Mouse (Mus musculus): ENCODE data around the gene Gm20388. TPM values are rescaled to one million over a fixed set of nuclear protein-coding genes. Genes with fewer than 3 reads are reported as not detected.

Gene Gm20388
- total RNA-seq, 2 experiments from 2014 or later: 4.4 to 7.8 TPM

DNA sequence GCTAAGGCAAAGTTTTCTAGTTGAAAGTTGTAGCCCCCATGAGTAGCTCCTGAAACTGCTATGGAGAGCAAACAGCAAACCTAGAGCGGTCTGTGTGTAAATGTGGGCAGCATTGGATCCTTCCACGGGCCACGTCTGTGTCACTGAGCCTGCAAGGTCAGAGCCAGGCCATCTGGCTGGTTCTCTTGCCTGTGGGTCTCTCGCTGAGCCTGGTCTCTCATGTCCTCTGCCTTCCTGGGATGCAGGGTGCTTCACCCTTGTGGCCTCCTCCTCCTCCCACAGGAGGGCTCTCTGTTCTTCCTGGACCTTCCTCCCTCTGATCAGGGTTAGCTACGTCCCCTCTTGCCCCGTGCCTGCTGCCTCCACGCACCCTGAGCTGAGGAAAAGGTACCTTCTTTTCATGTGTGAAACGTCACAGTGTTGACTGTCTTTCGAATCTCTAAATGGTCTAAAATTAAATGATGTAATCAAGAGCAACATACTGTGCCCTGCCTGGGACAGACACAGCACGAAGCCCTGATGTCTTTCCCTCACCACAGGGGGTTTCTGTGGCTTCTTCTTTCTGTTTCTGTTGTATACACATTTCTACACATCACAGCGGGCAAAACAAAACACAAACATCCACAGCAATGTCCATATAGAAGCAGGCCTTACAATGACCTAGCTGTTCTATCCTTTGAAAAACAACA lies 4373.1 kb downstream of the Gm20388 start:
- DNase-seq (ENCODE audit: low spot score in 2 of 2): no peak

DNA sequence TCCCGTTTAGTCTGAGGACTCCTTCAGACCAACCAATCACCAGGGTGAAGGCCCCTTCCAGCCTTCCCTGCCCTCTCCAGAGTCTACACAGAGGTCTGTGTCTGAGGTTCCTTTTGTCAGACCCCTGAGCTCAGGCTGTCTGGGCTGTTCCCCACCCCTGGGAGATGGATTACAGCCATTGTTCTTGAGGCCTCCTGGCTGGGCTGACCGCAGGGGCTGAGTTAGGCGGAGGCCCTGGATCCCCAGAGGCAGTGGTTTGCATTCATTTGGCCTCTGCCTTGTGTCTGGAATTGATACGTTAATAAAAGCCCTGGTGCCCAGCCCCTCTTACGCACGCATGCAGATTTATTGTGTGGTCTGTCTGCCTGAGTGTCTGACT lies 4373.7 kb downstream of the Gm20388 start:
- DNase-seq (ENCODE audit: low spot score in 2 of 2): no peak

DNA sequence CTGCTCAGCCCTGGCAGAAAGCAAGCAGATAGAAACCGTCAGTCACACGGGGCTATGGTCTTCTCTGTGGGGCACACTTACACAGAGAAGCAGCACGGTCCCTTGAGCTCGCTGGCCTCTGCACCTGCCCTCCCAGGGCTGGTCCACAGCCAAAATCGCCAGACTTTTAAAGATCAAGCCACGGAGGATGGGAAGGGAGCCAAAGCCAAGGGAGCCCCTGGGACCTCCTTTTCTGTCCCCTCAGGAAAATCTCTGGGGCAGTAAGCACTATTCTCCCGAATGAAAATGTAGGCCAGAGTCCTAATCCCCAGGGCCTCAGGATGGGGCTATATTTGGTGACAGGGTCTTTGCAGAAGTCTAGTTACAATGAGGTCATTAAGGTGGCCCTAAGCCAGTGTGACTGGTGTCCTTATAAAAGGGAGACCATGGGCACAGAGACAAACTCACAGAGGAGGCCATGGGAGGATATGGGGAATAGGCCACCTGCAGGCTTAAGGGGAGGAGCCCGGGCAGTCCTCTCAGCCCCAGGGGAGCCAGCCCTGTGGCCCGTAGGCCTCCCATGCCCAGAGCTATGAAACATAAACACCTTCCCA lies 4374.4 kb downstream of the Gm20388 start:
- no peak for DNase-seq (ENCODE audit: low spot score in 2 of 2)

DNA sequence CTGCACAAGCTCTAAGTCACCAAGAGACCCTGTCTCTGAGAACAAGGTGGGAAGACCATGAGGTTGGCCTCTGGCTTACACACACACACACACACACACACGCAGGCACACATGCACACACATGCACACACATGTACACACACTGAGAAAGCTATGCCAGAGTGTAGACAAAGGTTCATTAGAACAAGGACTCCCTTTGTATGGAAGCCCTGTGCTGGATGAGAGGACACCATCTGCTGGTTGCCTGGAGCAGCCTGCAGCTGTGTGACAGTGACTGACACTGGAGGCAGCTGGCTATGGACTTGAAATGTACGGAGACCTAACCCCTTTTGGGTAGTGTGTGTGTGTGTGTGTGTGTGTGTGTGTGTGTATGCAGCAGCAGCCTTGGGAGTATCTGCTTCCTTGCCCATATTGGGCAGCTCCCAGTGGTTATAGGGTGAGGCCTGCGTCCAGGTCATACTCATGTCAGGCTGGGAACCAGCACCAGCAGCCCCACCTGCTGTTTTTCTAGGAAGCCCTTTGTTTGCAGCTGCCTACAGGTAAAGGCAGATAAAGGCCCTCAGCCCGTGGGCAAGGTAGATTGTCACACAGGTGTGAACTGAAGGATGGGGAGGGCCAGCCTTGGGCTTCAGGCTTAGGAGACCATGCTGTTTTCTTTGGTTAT lies 4376.0 kb downstream of the Gm20388 start:
- DNase-seq (ENCODE audit: low spot score in 2 of 2): no peak

DNA sequence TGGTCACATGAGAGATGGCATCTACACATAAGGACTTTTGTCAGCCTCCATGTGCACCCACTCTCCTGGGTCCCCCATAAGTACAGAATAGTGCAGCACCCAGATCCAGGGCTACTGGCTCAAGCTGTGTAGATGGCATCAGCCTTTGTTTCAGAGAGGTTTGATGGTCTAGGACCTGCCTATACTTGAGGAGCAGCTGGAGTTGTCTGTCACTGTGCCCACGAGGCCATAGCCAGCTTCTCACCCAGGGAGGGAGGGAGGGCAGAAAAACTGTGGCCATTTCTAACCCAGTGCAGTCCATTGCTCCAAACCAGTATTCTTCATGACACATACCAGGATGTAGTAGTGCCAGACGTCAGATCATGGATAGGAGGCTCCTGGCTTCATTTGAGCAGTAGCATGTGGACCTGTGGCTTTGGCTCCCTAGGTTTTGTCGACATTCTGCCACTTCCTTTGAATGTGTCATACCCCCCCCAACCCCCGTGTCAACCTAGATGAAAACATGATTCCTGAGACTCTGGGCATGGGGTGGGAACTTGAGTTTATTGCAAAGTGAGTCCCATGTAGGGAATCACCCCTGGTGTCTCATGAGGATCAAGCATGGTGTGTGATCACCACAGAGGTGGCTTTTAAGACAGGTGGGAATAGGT lies 4377.7 kb downstream of the Gm20388 start:
- no peak for DNase-seq (ENCODE audit: low spot score in 2 of 2)

DNA sequence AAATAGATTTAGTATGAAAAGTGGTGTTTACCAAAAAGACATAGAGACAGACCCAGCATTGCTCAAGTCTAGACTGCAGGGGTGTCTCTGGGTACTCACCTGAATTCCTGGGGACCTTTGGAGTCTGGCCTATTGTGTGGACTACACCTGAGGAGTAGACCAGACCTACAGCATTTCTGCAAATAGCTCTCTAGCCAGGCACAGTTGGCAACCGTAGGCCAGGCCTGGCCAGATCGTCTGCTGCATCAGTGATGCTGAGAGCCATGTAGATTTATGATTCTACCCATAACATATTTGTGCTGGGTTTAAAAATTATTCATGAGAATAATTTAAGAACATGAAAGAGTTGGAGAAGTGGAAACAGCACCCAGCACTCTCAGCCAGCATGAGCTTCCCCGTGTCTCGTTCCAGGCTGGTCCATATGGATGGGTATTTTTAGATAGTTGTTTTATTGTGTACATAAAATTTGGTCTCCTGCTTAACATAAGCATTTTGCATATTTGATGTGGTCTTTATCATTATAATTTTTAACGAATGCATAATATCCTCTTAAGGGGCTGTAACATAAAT lies 4378.9 kb downstream of the Gm20388 start:
- DNase-seq (ENCODE audit: low spot score in 2 of 2): no peak

DNA sequence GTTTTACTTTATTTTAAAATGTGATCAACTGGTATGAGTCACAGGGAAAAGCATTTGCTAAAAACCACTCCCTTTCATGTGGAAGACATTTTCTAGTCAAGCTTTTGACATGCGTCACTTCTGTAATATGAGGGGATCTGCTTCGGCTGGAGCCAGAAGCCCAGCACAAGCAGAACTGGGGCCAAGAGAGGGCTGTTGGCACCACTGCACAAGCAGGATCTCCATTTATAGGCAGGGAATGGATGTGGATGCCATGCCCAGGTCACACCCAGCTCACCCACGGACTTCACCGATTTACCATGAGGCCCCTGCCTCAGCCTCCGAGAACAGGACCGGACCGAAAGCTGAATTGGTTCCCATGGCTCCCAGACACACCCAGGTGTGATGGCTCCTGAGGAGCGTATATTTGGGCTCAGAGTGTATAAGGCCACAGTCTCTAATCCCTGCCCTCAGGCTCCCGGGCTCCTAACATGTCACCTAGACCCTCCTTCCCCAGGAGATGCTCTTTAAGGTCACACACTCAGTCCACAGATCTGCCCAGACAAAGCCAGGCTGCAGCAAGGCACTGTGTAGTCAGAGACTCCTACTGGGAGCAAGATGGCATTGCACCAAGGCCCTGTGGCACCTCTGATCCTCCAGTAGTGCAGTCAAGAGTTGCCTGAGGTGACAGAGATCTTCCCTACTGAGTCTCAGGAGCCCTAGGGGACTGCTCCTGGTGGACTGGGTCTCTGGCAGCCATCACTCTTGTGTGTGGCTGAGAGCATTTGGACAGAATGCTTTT lies 4380.5 kb downstream of the Gm20388 start:
- no peak for DNase-seq (ENCODE audit: low spot score in 2 of 2)

DNA sequence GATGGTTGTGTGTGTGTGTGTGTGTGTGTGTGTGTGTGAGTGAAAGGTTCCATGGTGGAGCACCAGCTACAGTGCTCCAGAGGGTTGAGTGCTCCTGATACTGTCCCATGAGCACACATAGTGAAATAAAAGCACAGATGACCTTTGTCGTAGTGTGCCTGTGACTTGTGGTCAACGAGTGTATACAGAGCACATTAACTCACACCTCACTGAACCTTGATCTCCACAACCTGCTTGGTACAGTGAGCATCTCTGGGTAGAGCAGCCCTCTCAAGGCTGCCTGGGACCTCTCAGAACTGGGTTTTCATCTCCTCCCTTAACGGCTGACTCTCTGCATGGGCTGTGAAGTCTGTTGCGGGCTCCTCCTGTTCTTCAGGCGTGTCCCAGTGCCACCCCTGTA lies 4381.1 kb downstream of the Gm20388 start:
- DNase-seq (ENCODE audit: low spot score in 2 of 2): no peak

DNA sequence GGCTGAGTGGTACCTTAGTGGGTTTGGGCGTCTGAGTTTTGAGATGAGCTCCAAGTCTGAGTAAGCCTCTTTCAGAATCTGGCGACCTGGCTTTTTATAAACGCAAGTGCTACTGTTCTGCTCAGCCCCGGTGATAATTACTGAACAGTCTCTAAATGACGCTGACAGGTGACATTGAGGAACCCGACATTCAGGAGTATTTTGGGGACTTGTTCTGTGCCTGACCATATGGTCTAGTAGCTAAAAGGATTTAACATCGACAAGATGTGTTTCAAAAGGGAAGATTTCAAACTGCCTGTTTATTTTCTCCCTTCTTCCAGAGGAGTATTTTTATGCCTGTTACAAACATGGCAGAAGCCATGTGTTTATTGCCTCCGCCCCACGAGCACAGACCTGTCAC lies 4382.3 kb downstream of the Gm20388 start:
- no peak for DNase-seq (ENCODE audit: low spot score in 2 of 2)

DNA sequence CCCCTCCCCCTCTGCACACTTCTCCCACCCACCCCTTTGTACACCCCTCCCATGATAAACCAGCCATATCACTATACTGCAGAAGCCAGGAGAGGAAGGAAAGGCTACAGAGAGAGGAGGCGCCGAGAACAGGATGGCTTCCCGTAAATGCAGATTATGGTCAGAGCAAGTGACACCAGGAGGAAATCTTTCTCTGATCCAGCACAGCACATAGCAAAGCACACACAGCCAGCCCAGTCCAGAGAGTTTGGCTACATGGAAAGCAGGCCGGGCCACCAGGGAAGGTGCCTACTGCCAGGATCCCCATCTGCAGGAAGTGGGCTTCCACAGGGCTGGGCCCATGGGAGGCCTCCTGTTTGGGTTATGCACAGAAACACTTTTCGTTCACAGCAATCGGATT lies 4383.8 kb downstream of the Gm20388 start:
- DNase-seq (ENCODE audit: low spot score in 2 of 2): no peak

DNA sequence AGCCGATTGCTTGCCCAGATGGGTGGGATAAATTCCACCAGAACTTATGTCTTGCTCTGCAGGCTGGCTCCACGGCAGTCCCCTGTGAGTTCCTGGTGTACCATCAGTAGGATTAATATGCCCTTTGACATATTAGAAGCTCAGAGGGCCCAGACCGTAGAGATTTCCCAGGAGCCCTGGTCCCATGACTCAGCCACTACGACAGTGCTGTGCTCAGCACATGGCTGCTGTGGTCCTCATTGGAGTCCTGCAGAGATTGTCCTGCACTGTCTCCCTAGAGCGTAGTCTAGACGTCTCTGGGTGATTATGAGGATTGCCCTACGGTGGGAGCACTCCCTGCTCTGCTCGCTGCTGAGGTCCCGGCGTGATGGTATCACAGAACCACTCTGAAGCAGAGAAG lies 4384.3 kb downstream of the Gm20388 start:
- no peak for DNase-seq (ENCODE audit: low spot score in 2 of 2)

DNA sequence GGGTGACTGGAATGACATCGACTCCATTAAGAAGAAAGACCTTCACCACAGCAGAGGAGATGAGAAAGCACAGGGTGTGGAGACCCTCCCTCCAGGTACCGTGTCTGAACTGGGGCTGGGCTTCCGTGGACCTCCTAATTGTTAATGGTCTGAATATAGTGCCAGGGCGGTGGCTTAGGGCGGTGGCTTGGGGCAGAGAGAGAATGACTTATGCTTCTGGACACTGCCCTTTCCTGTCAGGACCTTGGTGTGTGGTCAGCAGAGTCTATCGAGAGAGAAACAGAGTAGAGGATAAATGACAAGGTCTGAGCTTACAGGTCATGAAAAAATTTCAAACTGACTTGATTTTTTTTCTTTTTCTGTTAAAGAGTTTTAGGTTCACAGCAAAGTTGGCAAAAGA lies 4384.7 kb downstream of the Gm20388 start:
- DNase-seq (ENCODE audit: low spot score in 2 of 2): no peak

DNA sequence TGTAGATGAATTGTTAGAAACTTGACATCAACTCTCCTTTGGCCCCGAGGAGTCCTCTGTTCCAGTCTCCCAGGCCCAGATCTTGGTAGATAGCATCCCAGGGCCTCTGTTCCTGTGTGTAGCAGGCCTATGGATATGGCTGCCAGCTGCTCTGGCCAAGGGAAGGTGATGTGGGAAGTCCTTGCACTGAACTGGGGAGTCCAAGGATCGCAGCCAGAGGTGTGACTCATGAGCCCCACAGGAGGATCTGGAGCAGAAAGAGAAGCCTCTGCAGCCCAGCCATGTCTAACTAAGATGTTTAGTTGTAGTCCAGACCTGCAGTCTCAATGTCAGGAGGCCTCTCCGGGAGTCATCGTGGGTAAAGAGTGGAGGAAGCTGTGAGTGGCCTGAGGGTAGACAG lies 4390.9 kb downstream of the Gm20388 start:
- no peak for DNase-seq (ENCODE audit: low spot score in 2 of 2)

DNA sequence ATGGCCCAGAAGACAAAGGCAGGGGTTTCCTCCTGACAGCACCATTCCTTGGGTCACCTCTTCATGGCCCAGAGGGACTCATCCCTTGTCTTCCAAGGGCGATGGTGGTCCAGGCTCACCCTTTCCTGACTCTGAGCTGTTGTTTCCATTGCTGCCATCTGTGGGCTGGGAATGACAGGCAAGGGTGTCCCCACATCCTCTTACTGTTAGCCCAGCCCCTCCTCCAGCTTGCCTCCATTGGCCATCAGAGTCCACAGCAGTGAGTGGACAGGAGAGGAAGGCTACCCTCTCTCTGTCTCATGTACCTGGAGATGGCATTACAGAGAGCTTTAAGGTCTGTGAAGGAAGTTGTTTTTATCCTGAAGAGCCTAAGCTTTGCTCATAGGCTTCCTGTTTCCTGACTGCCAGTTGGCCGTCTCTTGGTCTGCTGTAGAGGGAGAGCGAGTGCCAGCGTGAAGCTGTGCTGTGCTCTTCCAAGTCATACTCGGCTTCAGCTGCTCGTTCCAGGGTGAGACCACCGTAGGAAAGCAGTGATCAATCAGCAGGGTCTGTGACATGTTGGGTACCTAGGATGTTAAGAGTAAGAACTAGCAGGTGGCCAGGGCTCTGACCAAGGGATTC lies 4391.4 kb downstream of the Gm20388 start:
- DNase-seq (ENCODE audit: low spot score in 2 of 2): no peak

DNA sequence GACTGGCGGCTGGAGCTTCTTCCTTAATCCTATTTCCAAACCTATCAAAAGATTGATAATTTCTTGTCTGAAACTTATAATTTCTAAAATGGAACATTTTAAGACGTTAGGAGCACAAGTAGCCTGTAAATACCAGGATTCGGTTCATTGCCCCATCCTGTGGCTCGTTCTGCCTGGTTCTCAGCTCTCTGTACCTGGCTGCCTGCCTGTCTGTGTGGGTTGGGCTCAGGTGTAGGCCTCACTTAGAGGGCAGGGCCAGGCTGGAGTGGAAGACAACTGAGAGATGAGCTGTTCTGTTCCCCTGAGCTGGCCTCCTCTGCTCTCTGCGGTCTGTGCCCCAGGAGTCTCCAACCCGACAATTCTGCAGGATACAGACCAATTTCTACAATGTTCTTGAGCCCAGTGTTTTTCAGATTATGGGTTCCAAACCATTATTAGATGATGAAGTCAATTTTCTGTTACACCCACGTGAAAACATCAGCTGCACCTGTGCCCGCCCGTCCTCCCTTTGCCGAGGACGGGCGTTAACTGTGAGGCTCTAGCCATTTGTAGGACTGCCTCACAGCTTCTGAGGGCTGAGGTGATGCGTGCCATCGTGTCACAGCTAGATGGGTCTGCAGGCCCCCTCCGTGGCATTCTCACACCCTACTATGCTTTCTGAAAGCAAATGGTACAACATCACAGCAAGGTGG lies 4392.7 kb downstream of the Gm20388 start:
- DNase-seq (ENCODE audit: low spot score in 2 of 2): no peak

DNA sequence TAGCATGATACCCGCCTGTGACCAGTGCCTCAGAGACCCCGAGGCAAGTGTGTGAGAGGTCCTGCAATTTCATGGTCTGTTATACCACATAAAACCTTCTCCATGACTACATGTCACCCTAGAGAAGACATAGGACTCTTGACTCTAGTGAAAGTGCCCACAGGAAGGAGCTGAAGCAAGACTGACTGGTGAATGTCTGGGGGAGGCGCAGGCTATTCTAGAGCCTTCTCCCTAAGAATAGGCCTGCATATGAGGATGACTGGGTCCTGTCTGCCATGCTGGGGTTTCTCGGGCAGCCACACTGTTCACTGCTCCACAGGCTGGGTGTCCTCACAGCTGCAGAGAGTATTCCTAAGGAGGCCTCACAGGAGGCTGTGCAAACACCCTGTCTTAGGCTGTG lies 4393.5 kb downstream of the Gm20388 start:
- DNase-seq (ENCODE audit: low spot score in 2 of 2): no peak

DNA sequence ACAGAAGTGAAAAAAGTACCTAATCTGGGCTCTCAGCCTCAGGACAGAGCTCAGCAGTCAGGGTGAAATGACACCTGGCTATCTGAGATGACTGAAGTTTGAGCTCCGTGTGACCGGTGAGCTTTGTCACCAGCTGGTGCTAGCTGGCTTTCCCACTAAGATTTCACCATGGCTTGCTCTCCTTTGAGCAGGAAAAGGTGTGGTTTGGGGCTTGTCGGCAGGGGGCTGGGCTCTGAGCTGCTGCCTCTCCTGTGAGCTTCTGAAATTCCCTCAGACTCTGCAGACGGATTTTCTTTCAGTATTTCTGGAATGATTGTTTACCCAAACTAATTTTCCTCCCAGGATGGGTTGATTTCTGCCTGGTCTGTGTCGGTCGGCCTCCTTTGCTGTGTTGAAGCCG lies 4395.9 kb downstream of the Gm20388 start:
- DNase-seq (ENCODE audit: low spot score in 2 of 2): no peak

DNA sequence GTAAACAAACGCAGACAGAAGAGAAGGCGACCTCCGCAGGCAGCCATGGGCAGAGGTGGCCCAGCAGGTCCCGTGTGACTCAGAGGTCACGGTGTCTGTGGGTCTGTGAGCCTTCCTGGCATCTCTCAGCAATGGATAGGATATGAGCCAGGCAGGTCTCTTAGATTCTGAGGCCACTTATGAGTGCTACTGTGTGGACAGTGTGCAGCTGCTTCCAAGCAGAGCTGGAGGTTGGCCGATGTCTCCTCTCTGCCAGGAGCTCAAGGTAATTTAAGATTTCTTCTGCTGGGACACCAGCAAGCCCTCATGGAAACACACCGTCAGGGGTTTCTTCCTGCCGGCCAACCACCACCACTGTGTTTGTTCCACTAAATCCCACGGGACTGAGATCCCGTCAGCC lies 4397.1 kb downstream of the Gm20388 start:
- no peak for DNase-seq (ENCODE audit: low spot score in 2 of 2)

DNA sequence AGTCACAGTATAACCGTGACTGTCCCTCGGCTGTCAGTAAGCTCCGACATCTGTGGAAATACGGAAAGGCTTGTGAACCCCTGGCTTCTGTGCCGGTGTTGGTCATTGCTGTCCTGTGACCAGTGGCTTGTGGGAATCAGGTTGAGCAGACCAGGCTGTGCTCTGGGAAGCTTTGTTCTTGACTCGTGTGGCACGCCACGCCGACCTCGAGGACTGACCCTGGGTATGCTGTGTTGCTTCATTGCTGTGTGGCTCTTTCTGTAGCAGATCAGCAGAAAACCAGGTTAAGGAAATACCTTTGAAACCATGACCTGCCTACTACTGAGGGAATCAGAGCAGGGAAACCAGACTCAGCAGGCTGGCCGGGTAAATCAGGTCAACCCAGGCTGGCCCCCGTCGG lies 4399.9 kb downstream of the Gm20388 start:
- no peak for DNase-seq (ENCODE audit: low spot score in 2 of 2)

DNA sequence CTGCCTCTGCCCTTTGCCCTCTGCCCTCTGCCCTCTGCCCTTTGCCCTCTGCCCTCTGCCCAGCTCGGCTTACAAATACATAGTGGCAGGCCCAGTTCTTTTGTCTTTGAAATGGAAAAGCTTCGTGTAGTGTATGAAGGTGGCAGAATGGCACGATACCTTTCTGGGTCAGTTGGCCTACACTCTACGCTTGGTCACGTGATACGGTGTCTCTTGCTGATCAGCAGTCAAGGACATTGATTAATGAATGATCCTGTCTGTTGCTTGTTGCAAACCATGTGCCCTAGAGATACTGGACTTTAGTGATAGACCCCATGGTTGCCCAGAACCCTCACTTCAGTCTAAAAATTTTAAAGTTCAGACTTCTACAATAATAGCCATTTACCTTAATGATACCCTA lies 4400.5 kb downstream of the Gm20388 start:
- DNase-seq (ENCODE audit: low spot score in 2 of 2): no peak
